Mouse (Mus musculus) forebrain, embryonic 11.5 days (tissue): ENCODE measurements at regions not wholly inside any gene's neighbourhood (a gene's known extent, or its start where the extent isn't known, plus 50 kb on each side); places are given as distances from the start of the nearest gene placed in this dataset.
A peak's percentile ranks its signal among the peaks of the same experiment; 100 is the strongest.
"Not testable (repeated sequence)": the region's sequence is repeated elsewhere in the genome, so short reads cannot be mapped to it uniquely, and the experiment has no call there.

Source experiments
- ATAC-seq: fragments of 200-750 bp; cut with Nextera tagmentation; replicated peaks from 2 replicates; pipeline ENCODE4 v1.8.0; 2017; ENCODE audit warnings: moderate TSS enrichment; ENCODE audit not compliant: low FRiP score
- DNase-seq: peaks from one replicate; pipeline ENCODE4 v3.0.0-alpha.2; 2017; ENCODE audit warnings: low spot score
- H3K27ac ChIP-seq: fragments of 300-500 bp; sonication (generic); 2 replicates; pipeline ENCODE4 v1.5.1; 2014; ENCODE audit warnings: low read depth, low read length
- H3K27me3 ChIP-seq: fragments of 300-500 bp; sonication (generic); 2 replicates; pipeline ENCODE4 v1.6.1; 2014; ENCODE audit warnings: mild to moderate bottlenecking, low read length, mixed read lengths; ENCODE audit not compliant: control insufficient read depth, insufficient read depth
- H3K36me3 ChIP-seq: fragments of 300-500 bp; sonication (generic); 2 replicates; pipeline ENCODE4 v1.6.1; 2014; ENCODE audit warnings: mild to moderate bottlenecking, low read length, moderate library complexity, mixed read lengths; ENCODE audit not compliant: control insufficient read depth, insufficient read depth
- H3K4me1 ChIP-seq: fragments of 300-500 bp; sonication (generic); replicated peaks from 2 replicates; pipeline ENCODE4 v1.6.1; 2014; ENCODE audit warnings: low read length, mixed read lengths; ENCODE audit not compliant: control insufficient read depth, insufficient read depth
- H3K4me2 ChIP-seq: fragments of 300-500 bp; sonication (generic); 2 replicates; pipeline ENCODE4 v1.6.1; 2014; ENCODE audit warnings: low read depth, mild to moderate bottlenecking, low read length, moderate library complexity, mixed read lengths; ENCODE audit not compliant: severe bottlenecking
- H3K4me3 ChIP-seq: fragments of 300-500 bp; sonication (generic); 2 replicates; pipeline ENCODE4 v1.5.1; 2014; ENCODE audit warnings: low read depth, low read length
- H3K9ac ChIP-seq: fragments of 300-500 bp; sonication (generic); 2 replicates; pipeline ENCODE4 v1.6.1; 2014; ENCODE audit warnings: low read length
- H3K9me3 ChIP-seq: fragments of 300-500 bp; sonication (generic); 2 replicates; pipeline ENCODE4 v1.6.1; 2016; ENCODE audit warnings: low read length, mixed read lengths; ENCODE audit not compliant: control insufficient read depth
- WGBS: fragments of 180-500 bp; shearing (Covaris S2); extraction: QIAGEN DNeasy Blood & Tissue Kit; methylation state at CpG from one replicate; pipeline ENCODE4 v1.1.7; 2014; 5-methylcytosine and 5-hydroxymethylcytosine counted together

GRCm38 (mm10) chr6:68736068-68736467 lies 1200.5 kb upstream of the Tacstd2 start:
- Histone ChIP-seq H3K9ac (no peak overlapping the region), H3K27me3 (no peaks in the 10 kb centered on the region), H3K4me2 (no peak overlapping the region), H3K4me3 (no peak overlapping the region), H3K9me3 (no peaks in the 10 kb centered on the region), H3K4me1 (no peaks in the 10 kb centered on the region), H3K36me3 (no peaks in the 10 kb centered on the region), H3K27ac (no peak overlapping the region)
- no peak for DNase-seq
- no peak for ATAC-seq

GRCm38 (mm10) chr6:68711084-68711483 lies 1175.5 kb upstream of the Tacstd2 start:
- not testable (repeated sequence) for H3K9me3 ChIP-seq, H3K4me1 ChIP-seq, H3K36me3 ChIP-seq, ATAC-seq, H3K27ac ChIP-seq, H3K4me3 ChIP-seq, H3K9ac ChIP-seq, H3K27me3 ChIP-seq, H3K4me2 ChIP-seq, DNase-seq
- 86% methylated on average over 1 of the region's 1 CpGs for WGBS

GRCm38 (mm10) chr6:68704291-68704800 lies 1168.8 kb upstream of the Tacstd2 start:
- H3K36me3 ChIP-seq, H3K9ac ChIP-seq, DNase-seq, H3K4me3 ChIP-seq, ATAC-seq, H3K4me1 ChIP-seq, H3K4me2 ChIP-seq, H3K27me3 ChIP-seq, H3K9me3 ChIP-seq, H3K27ac ChIP-seq: not testable (repeated sequence)

- H3K9me3 ChIP-seq, H3K36me3 ChIP-seq, H3K4me3 ChIP-seq, DNase-seq, H3K27me3 ChIP-seq, H3K9ac ChIP-seq, H3K4me2 ChIP-seq, H3K27ac ChIP-seq, ATAC-seq, H3K4me1 ChIP-seq: not testable (repeated sequence)
Measured at GRCm38 (mm10) chr6:68680792-68681110, 1145.2 kb upstream of the Tacstd2 start.

GRCm38 (mm10) chr6:68680099-68680791 lies 1144.6 kb upstream of the Tacstd2 start:
- H3K4me3 ChIP-seq = no peak overlapping the region
- no peaks in the 10 kb centered on the region for H3K36me3 ChIP-seq
- H3K9me3 ChIP-seq = no peaks in the 10 kb centered on the region
- no peak overlapping the region for H3K4me2 ChIP-seq
- no peaks in the 10 kb centered on the region for H3K27me3 ChIP-seq
- H3K27ac ChIP-seq = no peak overlapping the region
- no peak for DNase-seq
- no peaks in the 10 kb centered on the region for H3K4me1 ChIP-seq
- no peak overlapping the region for H3K9ac ChIP-seq
- ATAC-seq = no peak
- 85% methylated on average over 3 of the region's 3 CpGs for WGBS

- not testable (repeated sequence) for H3K27me3 ChIP-seq, H3K9me3 ChIP-seq, H3K27ac ChIP-seq, H3K9ac ChIP-seq, H3K4me1 ChIP-seq, H3K4me2 ChIP-seq, H3K4me3 ChIP-seq, H3K36me3 ChIP-seq
- peak; percentile 77 for DNase-seq
- under 1% methylated on average over 10 of the region's 10 CpGs for WGBS
- peak; percentile 84 for ATAC-seq
Measured at GRCm38 (mm10) chr6:68668433-68668832, 1132.8 kb upstream of the Tacstd2 start.

- not testable (repeated sequence) for H3K9me3 ChIP-seq, H3K27ac ChIP-seq, H3K4me2 ChIP-seq, H3K27me3 ChIP-seq, H3K4me1 ChIP-seq, ATAC-seq, H3K36me3 ChIP-seq, H3K4me3 ChIP-seq, DNase-seq, H3K9ac ChIP-seq
Measured at GRCm38 (mm10) chr6:68632309-68632708, 1096.7 kb upstream of the Tacstd2 start.

- DNase-seq (no peak), ATAC-seq (no peak)
- Histone ChIP-seq H3K4me3 (no peak overlapping the region), H3K4me1 (no peaks in the 10 kb centered on the region), H3K4me2 (no peak overlapping the region), H3K9me3 (no peaks in the 10 kb centered on the region), H3K27ac (no peak overlapping the region), H3K9ac (no peak overlapping the region), H3K36me3 (no peaks in the 10 kb centered on the region), H3K27me3 (no peaks in the 10 kb centered on the region)
- WGBS = 85% methylated on average over 1 of the region's 1 CpGs
Measured at GRCm38 (mm10) chr6:68631787-68632186, 1096.2 kb upstream of the Tacstd2 start.

GRCm38 (mm10) chr6:68606033-68606432 lies 1070.4 kb upstream of the Tacstd2 start:
- H3K4me3 ChIP-seq = no peak overlapping the region
- no peak overlapping the region for H3K27ac ChIP-seq
- ATAC-seq (no peak), DNase-seq (no peak)
- H3K9ac ChIP-seq = no peak overlapping the region
- no peaks in the 10 kb centered on the region for H3K36me3 ChIP-seq
- H3K4me2 ChIP-seq = no peak overlapping the region
- WGBS = 76% methylated on average over 2 of the region's 2 CpGs
- no peaks in the 10 kb centered on the region; the same call in 1 of the 2 replicates for H3K9me3 ChIP-seq
- no peaks in the 10 kb centered on the region for H3K4me1 ChIP-seq
- no peaks in the 10 kb centered on the region for H3K27me3 ChIP-seq
